Mouse (Mus musculus) neural tube, embryonic 13.5 days (tissue): ENCODE results near the gene Celsr1. TPM values are rescaled to one million over a fixed set of nuclear protein-coding genes. Genes with fewer than 3 reads are reported as not detected.
A peak's percentile ranks its signal among the peaks of the same experiment; 100 is the strongest.

ENCODE experiments used
- ATAC-seq: fragments of 200-750 bp; cut with Nextera tagmentation; 2 replicates; pipeline ENCODE4 v1.8.0; 2017; ENCODE audit warnings: low read depth, mild to moderate bottlenecking, moderate TSS enrichment, moderate library complexity
- H3K27ac ChIP-seq: fragments of 300-500 bp; sonication (generic); replicated peaks from 2 replicates; pipeline ENCODE4 v1.5.1; 2015; ENCODE audit warnings: moderate library complexity, mild to moderate bottlenecking, inconsistent platforms
- H3K27me3 ChIP-seq: fragments of 300-500 bp; sonication (generic); 2 replicates; pipeline ENCODE4 v1.6.1; 2015; ENCODE audit warnings: mild to moderate bottlenecking, inconsistent platforms
- H3K36me3 ChIP-seq: fragments of 300-500 bp; sonication (generic); 2 replicates; pipeline ENCODE4 v1.6.1; 2015; ENCODE audit warnings: mild to moderate bottlenecking, inconsistent platforms
- H3K4me1 ChIP-seq: fragments of 300-500 bp; sonication (generic); replicated peaks from 2 replicates; pipeline ENCODE4 v1.6.1; 2015; ENCODE audit warnings: inconsistent platforms
- H3K4me2 ChIP-seq: fragments of 300-500 bp; sonication (generic); 2 replicates; pipeline ENCODE4 v1.6.1; 2015; ENCODE audit warnings: inconsistent platforms, mild to moderate bottlenecking, moderate library complexity
- H3K4me3 ChIP-seq: fragments of 300-500 bp; sonication (generic); 2 replicates; pipeline ENCODE4 v1.5.1; 2015; ENCODE audit warnings: mild to moderate bottlenecking, inconsistent platforms
- H3K9ac ChIP-seq: fragments of 300-500 bp; sonication (generic); 2 replicates; pipeline ENCODE4 v1.6.1; 2015; ENCODE audit warnings: moderate library complexity, mild to moderate bottlenecking, inconsistent platforms
- H3K9me3 ChIP-seq: fragments of 300-500 bp; sonication (generic); 2 replicates; pipeline ENCODE4 v1.6.1; 2016; ENCODE audit warnings: inconsistent platforms
- WGBS: fragments of 180-500 bp; shearing (Covaris S2); methylation state at CpG from one replicate; pipeline ENCODE4 v1.1.7; 2015; 5-methylcytosine and 5-hydroxymethylcytosine counted together
- polyA plus RNA-seq: library from polyadenylated mRNA; unstranded; fragments of >200 nt; fragmentation: Nextera tagmentation; extraction: Ambion mirVana; gene quantifications from 2 replicates; pipeline ENCODE4 v1.2.1, GENCODE M21; 2015

The Celsr1 gene
- polyA plus RNA-seq, 1 experiment from 2014 or later, result 1.8 TPM

DNA sequence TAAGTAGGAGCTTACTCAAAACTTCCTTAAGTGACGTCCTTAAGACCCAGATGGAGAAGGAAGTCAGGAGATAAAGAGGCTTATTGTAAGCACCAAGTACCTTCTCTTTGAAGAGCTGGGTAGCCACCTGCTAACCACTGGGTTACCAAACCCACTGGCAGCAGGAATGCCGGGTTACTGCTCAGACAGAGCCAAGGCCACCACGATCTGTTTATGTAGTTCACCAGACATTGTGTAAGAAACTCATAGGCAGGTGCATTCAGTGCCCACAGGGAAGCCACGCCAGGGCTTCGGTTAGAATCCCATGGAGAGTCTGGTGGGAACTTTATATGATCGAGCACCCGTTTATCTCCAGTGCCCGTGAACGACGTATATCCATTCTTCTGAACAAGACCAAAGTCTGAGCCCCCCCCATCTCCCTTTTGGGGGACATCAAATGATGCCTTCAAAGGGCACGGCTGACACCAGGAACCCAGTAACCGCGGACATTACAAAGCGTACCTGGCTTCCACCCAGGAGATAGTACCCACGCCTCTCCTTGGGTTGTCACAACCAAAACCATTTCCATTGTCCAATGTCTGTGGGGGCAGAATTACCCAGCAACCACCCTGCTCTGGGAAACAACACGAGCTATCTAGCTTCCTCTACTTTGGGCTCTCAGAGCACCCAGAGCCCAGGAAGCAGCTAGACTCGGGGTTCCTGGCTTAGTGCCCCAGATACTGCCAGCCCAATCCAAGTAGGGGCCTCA is 42.7 kb downstream of the Celsr1 start:
- 88% methylated on average over 17 of the region's 17 CpGs for WGBS
- Histone ChIP-seq H3K4me1 (peaks cover 57% of the 10 kb centered on the region), H3K4me3 (no peak overlapping the region), H3K9ac (no peak overlapping the region), H3K36me3 (no peaks in the 10 kb centered on the region), H3K27ac (peak overlapping the region; percentile 68), H3K4me2 (no peak overlapping the region), H3K9me3 (no peaks in the 10 kb centered on the region), H3K27me3 (no peaks in the 10 kb centered on the region)
- no peak for ATAC-seq

DNA sequence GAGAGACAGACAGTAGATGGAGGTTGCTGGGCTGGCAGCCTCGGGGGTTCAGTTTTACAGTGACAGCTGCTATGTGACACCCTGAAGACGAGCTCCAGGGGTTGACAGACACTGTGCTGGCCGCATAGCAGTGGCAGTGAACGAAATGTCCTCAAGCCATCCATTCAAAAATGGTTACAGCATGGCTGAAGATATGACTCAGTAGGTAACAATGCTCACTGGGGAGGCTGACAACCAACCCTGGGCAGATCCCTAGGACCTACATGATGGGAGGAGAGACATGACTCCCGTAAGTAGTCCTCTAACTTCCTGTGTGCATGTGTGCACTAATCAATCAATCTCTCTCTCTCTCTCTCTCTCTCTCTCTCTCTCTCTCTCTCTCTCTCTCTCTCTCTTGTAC is 45.7 kb downstream of the Celsr1 start:
- H3K4me2 ChIP-seq, result no peak overlapping the region
- no peak for ATAC-seq
- 74% methylated on average over 5 of the region's 5 CpGs for WGBS
- no peaks in the 10 kb centered on the region for H3K9me3 ChIP-seq
- no peaks in the 10 kb centered on the region for H3K36me3 ChIP-seq
- H3K4me1 ChIP-seq, result peaks cover 44% of the 10 kb centered on the region
- H3K27ac ChIP-seq, result no peak overlapping the region
- H3K27me3 ChIP-seq, result no peaks in the 10 kb centered on the region
- no peak overlapping the region for H3K9ac ChIP-seq
- no peak overlapping the region for H3K4me3 ChIP-seq

DNA sequence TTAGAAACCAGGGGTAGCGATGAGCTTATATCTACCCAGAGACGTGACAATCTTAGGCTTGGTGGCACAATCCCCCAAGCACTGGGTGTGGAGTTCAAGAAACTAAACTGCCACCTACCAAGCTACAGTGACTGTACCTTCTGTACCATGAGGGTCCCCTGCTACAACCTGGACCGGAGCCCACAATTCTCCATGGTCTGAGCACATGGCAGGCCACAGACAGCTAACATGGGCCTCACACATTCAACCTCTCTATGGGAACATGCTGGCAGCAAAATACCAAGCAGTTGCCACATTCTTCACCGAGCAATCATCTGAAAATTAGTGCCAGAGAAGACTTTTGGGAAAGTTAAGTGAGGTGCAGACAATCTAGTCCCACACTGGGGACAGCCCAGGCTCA is 47.4 kb downstream of the Celsr1 start:
- Histone ChIP-seq H3K4me1 (peaks cover 34% of the 10 kb centered on the region), H3K4me3 (no peak overlapping the region), H3K36me3 (no peaks in the 10 kb centered on the region), H3K9ac (no peak overlapping the region), H3K4me2 (no peak overlapping the region), H3K9me3 (no peaks in the 10 kb centered on the region), H3K27ac (no peak overlapping the region), H3K27me3 (no peaks in the 10 kb centered on the region)
- ATAC-seq, result no peak
- 87% methylated on average over 4 of the region's 4 CpGs for WGBS

DNA sequence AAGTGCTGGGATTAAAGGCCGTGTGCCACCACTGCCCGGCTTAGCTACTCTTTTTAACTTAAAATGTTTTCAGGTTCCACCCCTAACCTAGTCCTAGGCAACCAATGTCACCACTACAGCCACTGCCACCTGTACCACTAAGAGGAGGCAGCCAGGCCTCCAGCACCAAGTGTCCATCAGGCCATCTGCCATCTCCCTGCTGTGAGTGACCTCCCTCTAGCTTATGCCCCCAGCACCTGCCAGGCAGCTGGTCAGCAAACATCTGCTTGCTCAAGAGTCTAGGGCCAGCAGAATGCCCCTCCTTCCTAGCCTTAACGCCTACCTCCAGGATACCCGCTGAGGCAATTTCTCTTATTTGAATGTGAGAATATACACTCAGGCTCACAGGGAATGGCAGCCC is 48.0 kb downstream of the Celsr1 start:
- no peaks in the 10 kb centered on the region for H3K9me3 ChIP-seq
- no peaks in the 10 kb centered on the region for H3K36me3 ChIP-seq
- H3K4me2 ChIP-seq, result no peak overlapping the region
- no peak overlapping the region for H3K4me3 ChIP-seq
- H3K27me3 ChIP-seq, result no peaks in the 10 kb centered on the region
- no peak overlapping the region for H3K27ac ChIP-seq
- peaks cover 28% of the 10 kb centered on the region for H3K4me1 ChIP-seq
- no peak overlapping the region for H3K9ac ChIP-seq
- 70% methylated on average over 4 of the region's 4 CpGs for WGBS
- no peak for ATAC-seq

DNA sequence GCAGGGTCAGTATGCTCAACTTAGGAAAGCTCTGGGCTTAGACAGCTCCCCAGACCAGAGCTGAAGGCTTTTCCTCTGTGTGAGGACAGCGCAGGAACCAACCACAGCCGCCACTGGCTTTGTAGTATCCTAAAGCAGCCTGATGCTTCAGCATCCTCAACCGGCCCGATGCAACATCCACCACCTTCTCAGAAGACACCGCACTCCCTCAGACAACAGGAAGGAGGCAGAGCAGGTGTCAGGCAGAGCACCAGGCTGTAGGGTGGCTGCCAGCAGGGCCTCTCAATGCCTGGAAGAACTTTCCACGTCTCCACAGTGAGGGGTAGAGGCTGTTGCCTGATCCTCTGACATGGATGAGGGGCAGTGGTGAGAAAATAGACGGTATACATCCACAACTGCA is 50.4 kb downstream of the Celsr1 start:
- Histone ChIP-seq H3K36me3 (no peaks in the 10 kb centered on the region), H3K27me3 (no peaks in the 10 kb centered on the region), H3K4me3 (no peak overlapping the region), H3K27ac (no peak overlapping the region), H3K9ac (no peak overlapping the region), H3K4me1 (peaks cover 28% of the 10 kb centered on the region), H3K9me3 (no peaks in the 10 kb centered on the region), H3K4me2 (no peak overlapping the region)
- WGBS, result 90% methylated on average over 7 of the region's 7 CpGs
- ATAC-seq, result no peak

DNA sequence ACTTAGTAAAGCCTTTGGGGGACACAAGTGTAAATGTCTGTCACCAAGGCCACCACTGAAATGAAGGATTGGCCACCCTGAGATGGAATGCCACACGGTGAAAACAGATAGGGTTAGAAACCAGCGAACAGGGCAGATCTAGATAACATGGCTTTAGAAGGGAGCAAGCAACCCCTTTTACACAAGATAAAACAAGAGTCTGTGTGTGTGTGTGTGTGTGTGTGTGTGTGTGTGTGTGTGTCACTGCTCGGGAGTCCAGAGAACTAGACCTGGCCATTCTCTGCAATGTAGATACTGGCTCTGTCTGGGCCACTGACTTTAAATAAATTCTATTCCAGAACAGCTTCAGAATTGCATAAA is 51.2 kb downstream of the Celsr1 start:
- Histone ChIP-seq H3K4me1 (peaks cover 29% of the 10 kb centered on the region), H3K4me2 (no peak overlapping the region), H3K9me3 (no peaks in the 10 kb centered on the region), H3K4me3 (no peak overlapping the region), H3K9ac (no peak overlapping the region), H3K27me3 (no peaks in the 10 kb centered on the region), H3K27ac (no peak overlapping the region), H3K36me3 (no peaks in the 10 kb centered on the region)
- WGBS, result 91% methylated on average over 3 of the region's 3 CpGs
- no peak for ATAC-seq

DNA sequence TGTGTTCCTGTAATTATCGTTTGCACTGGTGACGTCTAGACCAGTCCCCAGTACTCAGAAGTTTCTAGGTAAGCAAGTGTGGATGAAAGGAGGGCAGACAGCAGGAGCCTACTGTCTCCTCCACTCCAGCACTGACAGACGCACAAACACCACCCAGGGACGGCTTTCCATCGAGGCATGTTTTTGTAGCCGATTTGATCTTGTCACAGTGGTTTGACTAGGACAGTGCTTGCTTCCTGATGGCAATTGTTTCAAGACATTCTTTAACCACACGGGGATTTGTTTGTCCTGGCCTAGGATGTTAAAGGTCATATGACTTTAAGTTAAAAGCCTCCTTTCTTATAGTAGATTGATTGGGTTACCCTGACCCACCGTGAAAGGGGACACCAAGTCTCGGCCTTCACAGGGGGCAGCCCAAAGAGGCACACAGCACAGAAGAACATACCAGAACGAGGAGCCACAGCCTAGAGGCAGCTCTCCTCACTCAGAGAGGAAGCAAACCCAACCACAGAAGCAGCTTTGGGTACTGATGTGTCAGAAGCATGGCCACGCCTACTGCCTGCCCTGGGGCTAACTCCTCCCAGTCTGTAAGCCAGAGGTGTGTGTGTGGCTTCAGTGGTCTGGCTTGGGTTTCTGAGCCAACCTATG is 51.7 kb downstream of the Celsr1 start:
- H3K27me3 ChIP-seq, result no peaks in the 10 kb centered on the region
- ATAC-seq, result no peak
- H3K4me1 ChIP-seq, result peaks cover 34% of the 10 kb centered on the region
- no peaks in the 10 kb centered on the region for H3K9me3 ChIP-seq
- H3K27ac ChIP-seq, result no peak overlapping the region
- H3K36me3 ChIP-seq, result no peaks in the 10 kb centered on the region
- 52% methylated on average over 11 of the region's 11 CpGs for WGBS
- no peak overlapping the region for H3K4me2 ChIP-seq
- no peak overlapping the region for H3K9ac ChIP-seq
- no peak overlapping the region for H3K4me3 ChIP-seq

DNA sequence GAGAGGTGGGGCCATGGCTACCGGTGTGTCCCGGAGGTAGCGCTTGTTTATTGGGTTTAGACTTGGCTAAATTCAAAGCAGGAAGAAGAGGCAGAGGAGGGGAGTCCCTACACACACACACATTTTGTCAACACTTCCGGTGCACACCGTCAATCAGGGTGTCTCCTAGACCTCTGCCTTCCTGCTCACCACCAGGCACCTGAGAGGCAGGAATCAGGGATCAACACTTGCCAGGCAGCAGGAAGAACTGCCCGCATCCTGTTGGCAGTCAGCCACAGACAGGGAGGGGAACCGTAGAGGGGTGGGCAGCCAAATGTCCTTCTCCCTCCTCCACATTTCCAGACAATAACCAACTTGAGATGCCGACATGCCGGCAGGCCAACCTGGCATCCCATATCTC is 56.5 kb downstream of the Celsr1 start:
- 77% methylated on average over 9 of the region's 9 CpGs for WGBS
- Histone ChIP-seq H3K27me3 (no peaks in the 10 kb centered on the region), H3K9ac (no peak overlapping the region), H3K4me2 (no peak overlapping the region), H3K4me1 (peaks cover 50% of the 10 kb centered on the region), H3K4me3 (no peak overlapping the region), H3K36me3 (no peaks in the 10 kb centered on the region), H3K9me3 (no peaks in the 10 kb centered on the region), H3K27ac (no peak overlapping the region; the same call in 1 of the 2 replicates)
- ATAC-seq, result no peak

DNA sequence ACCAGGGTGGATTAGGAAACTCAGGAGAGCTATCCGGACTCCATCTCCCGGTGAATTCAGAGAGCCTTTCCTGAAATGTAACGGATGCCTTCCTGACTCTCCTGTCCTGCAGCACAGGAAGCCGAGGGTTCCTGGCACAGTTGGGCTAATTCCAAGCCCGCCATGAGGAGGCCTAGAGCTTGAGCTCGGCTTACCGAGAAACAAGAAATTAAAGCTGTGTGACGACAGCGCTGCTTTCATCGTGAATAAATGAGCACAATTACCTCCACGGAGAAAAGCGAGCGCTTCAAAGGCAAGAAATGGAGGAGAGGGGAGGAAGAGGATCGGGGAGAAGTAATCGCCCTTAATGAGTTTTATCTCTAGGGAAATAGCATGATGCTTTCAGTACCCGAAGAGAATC is 57.8 kb downstream of the Celsr1 start:
- Histone ChIP-seq H3K4me1 (peaks cover 56% of the 10 kb centered on the region), H3K4me3 (no peak overlapping the region), H3K36me3 (no peaks in the 10 kb centered on the region), H3K4me2 (peak overlapping the region; percentile 33), H3K9me3 (no peaks in the 10 kb centered on the region), H3K27ac (peak overlapping the region; percentile 83), H3K9ac (peak overlapping the region; percentile 32; the same call in 1 of the 2 replicates), H3K27me3 (no peaks in the 10 kb centered on the region)
- peak; percentile 32; the same call in 1 of the 2 replicates for ATAC-seq
- 20% methylated on average over 16 of the region's 16 CpGs for WGBS

DNA sequence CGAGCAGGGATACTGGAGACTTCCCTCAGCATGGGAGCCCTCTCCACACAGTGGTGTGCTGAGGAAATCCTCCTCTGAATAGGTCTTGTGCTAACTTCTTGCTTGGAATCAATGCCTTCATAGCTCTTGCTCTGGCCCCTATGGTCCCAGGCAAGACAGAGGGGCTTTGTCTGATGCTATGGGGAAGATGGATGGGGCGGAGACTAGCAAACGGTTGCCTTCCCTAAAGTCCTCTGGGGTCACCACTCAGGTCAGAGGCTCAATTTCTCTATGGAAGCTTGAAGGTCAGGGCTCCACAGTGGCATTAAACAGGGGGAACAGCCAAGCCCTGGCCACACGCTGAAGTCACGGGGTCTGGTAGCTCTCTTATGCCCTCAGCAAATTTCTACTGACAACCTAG is 62.0 kb downstream of the Celsr1 start:
- H3K4me2 ChIP-seq, result no peak overlapping the region
- H3K27me3 ChIP-seq, result no peaks in the 10 kb centered on the region
- no peaks in the 10 kb centered on the region for H3K9me3 ChIP-seq
- no peak overlapping the region for H3K9ac ChIP-seq
- no peak overlapping the region for H3K27ac ChIP-seq
- 25% methylated on average over 5 of the region's 5 CpGs for WGBS
- H3K4me3 ChIP-seq, result no peak overlapping the region
- ATAC-seq, result no peak
- H3K36me3 ChIP-seq, result no peaks in the 10 kb centered on the region
- peaks cover 63% of the 10 kb centered on the region for H3K4me1 ChIP-seq

DNA sequence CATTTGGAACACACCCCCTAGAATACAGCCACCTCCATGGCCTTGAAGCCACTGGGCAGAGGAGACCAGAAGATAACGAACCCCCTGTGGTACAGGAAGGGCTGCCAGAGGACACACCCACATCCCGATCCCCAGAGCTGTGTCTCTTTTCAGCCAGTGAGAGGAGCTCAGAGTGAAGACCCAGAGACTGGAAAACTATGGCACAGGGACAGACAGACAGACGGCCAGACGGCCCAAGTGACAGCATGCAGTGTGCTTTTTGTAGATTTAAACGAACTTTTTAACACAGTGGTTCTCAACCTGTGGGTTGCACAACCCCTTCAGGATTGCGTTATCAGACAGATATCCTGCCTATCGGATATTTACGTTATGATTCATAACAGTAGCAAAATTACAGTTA is 63.1 kb downstream of the Celsr1 start:
- H3K27me3 ChIP-seq, result no peaks in the 10 kb centered on the region
- 69% methylated on average over 8 of the region's 8 CpGs for WGBS
- peaks cover 61% of the 10 kb centered on the region for H3K4me1 ChIP-seq
- no peak overlapping the region for H3K4me3 ChIP-seq
- no peaks in the 10 kb centered on the region for H3K9me3 ChIP-seq
- ATAC-seq, result no peak
- H3K9ac ChIP-seq, result no peak overlapping the region
- no peak overlapping the region for H3K27ac ChIP-seq
- no peaks in the 10 kb centered on the region for H3K36me3 ChIP-seq
- no peak overlapping the region for H3K4me2 ChIP-seq

DNA sequence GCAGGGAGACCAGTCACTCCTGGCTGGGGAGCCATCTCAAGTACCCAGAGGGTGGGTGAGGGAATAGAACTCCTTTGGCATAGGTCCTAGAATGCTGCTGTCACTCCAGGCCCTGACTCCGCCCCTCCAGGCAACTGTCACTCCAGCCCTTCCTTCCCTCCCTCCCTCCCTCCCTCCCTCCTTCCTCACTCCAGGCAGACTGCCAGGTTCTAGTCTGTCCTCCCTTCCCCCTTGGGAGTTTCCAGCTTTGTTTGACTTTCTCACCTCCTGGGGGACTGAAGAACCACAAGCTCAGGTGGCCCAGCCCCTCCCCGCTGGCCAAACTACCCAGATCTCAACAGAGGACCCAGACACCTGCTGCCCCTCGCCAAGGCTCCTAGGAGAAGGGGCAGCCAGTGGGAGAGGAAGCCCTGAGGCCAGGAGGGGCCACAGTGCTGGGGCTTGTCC is 63.8 kb downstream of the Celsr1 start:
- WGBS, result 58% methylated on average over 3 of the region's 3 CpGs
- Histone ChIP-seq H3K4me1 (peaks cover 54% of the 10 kb centered on the region), H3K9ac (no peak overlapping the region), H3K4me3 (no peak overlapping the region), H3K4me2 (no peak overlapping the region), H3K9me3 (no peaks in the 10 kb centered on the region), H3K27ac (no peak overlapping the region; the same call in 1 of the 2 replicates), H3K27me3 (no peaks in the 10 kb centered on the region), H3K36me3 (no peaks in the 10 kb centered on the region)
- peak; percentile 37 for ATAC-seq

DNA sequence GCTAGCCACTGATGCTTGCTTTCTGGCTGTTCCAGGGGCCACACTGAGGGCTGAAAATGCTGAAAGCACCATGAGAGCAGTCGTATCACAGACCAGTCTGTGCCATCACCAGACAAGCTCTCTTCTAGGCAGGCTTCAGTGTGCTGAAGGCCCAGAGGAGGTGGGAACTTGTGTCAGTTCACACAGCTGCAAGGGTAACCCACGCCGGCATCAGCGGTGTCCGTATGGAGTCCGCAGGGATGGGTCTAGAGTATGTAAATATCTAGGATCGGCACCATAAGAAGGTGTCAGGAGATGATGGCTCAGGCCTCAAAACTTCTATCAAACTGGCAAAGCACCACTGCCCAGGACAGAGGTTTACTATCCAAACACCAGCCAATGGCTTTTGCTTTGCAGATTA is 64.3 kb downstream of the Celsr1 start:
- no peak overlapping the region for H3K27ac ChIP-seq
- H3K9ac ChIP-seq, result no peak overlapping the region
- peaks cover 50% of the 10 kb centered on the region for H3K4me1 ChIP-seq
- WGBS, result 91% methylated on average over 7 of the region's 7 CpGs
- no peaks in the 10 kb centered on the region for H3K9me3 ChIP-seq
- no peak; the same call in 1 of the 2 replicates for ATAC-seq
- H3K4me2 ChIP-seq, result no peak overlapping the region
- H3K36me3 ChIP-seq, result no peaks in the 10 kb centered on the region
- H3K4me3 ChIP-seq, result no peak overlapping the region
- H3K27me3 ChIP-seq, result no peaks in the 10 kb centered on the region
